In genomic region chr14:76759377-76759776, GRCm38 (mm10) we compare ENCODE assay signal across 22 mouse cellular contexts.
DNase-seq lines count a peak whose midpoint lies in the region; ATAC-seq lines count a peak whose summit lies in the region.
"Had no signal": no experiment of that assay in that cellular context is flagged by ENCODE, and none has a peak within 500 bp of the region (broad histone marks: within the 10 kb centered on the region; RNA-seq: fewer than 3 reads in every experiment).

No protein-coding gene starts in this region.

- H3K4me2 ChIP-seq in forebrain, embryonic 11.5 days (ENCODE audit: low read depth, low read length, severe bottlenecking), result no peak overlapping the region
- no peak overlapping the region for H3K4me2 ChIP-seq in forebrain, embryonic 13.5 days
- no peak overlapping the region for H3K4me2 ChIP-seq in liver, embryonic 11.5 days
- no peak overlapping the region for H3K4me2 ChIP-seq in liver, embryonic 12.5 days
- H3K4me2 ChIP-seq: embryonic facial prominence, embryonic 12.5 days; embryonic facial prominence, embryonic 15.5 days; forebrain, embryonic 12.5 days; heart, embryonic 11.5 days; hindbrain, embryonic 12.5 days; hindbrain, embryonic 15.5 days had no signal

- no peak overlapping the region for H3K9ac ChIP-seq in forebrain, embryonic 11.5 days (ENCODE audit: low read length)
- no peak overlapping the region for H3K9ac ChIP-seq in forebrain, embryonic 13.5 days
- H3K9ac ChIP-seq in liver, embryonic 11.5 days (ENCODE audit: low read depth, low read length), result no peak overlapping the region
- H3K9ac ChIP-seq in liver, embryonic 12.5 days, result no peak overlapping the region
- H3K9ac ChIP-seq: embryonic facial prominence, embryonic 12.5 days; embryonic facial prominence, embryonic 15.5 days; forebrain, embryonic 12.5 days; hindbrain, embryonic 12.5 days; hindbrain, embryonic 15.5 days had no signal

- DNase-seq in forebrain, embryonic 11.5 days (ENCODE audit: low spot score), result peak; percentile 8
- DNase-seq in liver, embryonic 11.5 days (ENCODE audit: low spot score), result no peak
- DNase-seq: adrenal gland, adult 8-10 months; adrenal gland, postnatal 25 days; cerebellum, adult 18-20 months; cerebellum, adult 9-10 months; cerebellum, postnatal 14 days; gastrocnemius, postnatal 10 days; gastrocnemius, postnatal 36 days; heart, adult 11 months had no signal

- no peak for ATAC-seq in forebrain, embryonic 11.5 days (replicated peaks; ENCODE audit: low FRiP score)
- ATAC-seq in forebrain, embryonic 13.5 days, result no peak
- 0 out of 2 replicates have a peak, but pooled peaks have one; percentile 26 for ATAC-seq in liver, embryonic 11.5 days (replicated peaks; ENCODE audit: low FRiP score)
- no peak for ATAC-seq in liver, embryonic 12.5 days
- peak; percentile 60 for ATAC-seq in common myeloid progenitor, adult 5-6 weeks (replicated peaks; ENCODE audit: low read depth, poor library complexity, severe bottlenecking)
- ATAC-seq in cerebellum, adult (ENCODE audit: insufficient number of reproducible peaks, low FRiP score, low TSS enrichment), result no peak
- ATAC-seq: activated CD4-positive, CD25-positive, alpha-beta regulatory T cell, adult 4 months; forebrain, embryonic 16.5 days had no signal

- H3K27ac ChIP-seq in forebrain, embryonic 11.5 days (ENCODE audit: low read depth, low read length), result no peak overlapping the region
- H3K27ac ChIP-seq in forebrain, embryonic 13.5 days, result no peak overlapping the region
- H3K27ac ChIP-seq in liver, embryonic 11.5 days (ENCODE audit: low read depth, low read length), result no peak overlapping the region
- no peak overlapping the region for H3K27ac ChIP-seq in liver, embryonic 12.5 days
- H3K27ac ChIP-seq: embryonic facial prominence, embryonic 12.5 days; embryonic facial prominence, embryonic 15.5 days; forebrain, embryonic 12.5 days; hindbrain, embryonic 12.5 days; hindbrain, embryonic 15.5 days had no signal

- no peaks in the 10 kb centered on the region for H3K36me3 ChIP-seq in forebrain, embryonic 11.5 days (ENCODE audit: control insufficient read depth, insufficient read depth, low read length)
- H3K36me3 ChIP-seq in forebrain, embryonic 13.5 days (ENCODE audit: poor library complexity, severe bottlenecking), result no peaks in the 10 kb centered on the region
- no peaks in the 10 kb centered on the region for H3K36me3 ChIP-seq in liver, embryonic 11.5 days (ENCODE audit: control insufficient read depth, insufficient read depth, low read length)
- no peaks in the 10 kb centered on the region for H3K36me3 ChIP-seq in liver, embryonic 12.5 days
- H3K36me3 ChIP-seq: embryonic facial prominence, embryonic 12.5 days; embryonic facial prominence, embryonic 15.5 days; forebrain, embryonic 12.5 days; hindbrain, embryonic 12.5 days; hindbrain, embryonic 15.5 days had no signal

- no peak overlapping the region for H3K4me3 ChIP-seq in forebrain, embryonic 11.5 days (ENCODE audit: low read depth, low read length)
- H3K4me3 ChIP-seq in forebrain, embryonic 13.5 days, result no peak overlapping the region
- no peak overlapping the region for H3K4me3 ChIP-seq in liver, embryonic 11.5 days (ENCODE audit: low read depth, low read length)
- H3K4me3 ChIP-seq in liver, embryonic 12.5 days, result no peak overlapping the region
- H3K4me3 ChIP-seq: embryonic facial prominence, embryonic 12.5 days; embryonic facial prominence, embryonic 15.5 days; forebrain, embryonic 12.5 days; hindbrain, embryonic 12.5 days; hindbrain, embryonic 15.5 days had no signal

- H3K9me3 ChIP-seq in forebrain, embryonic 11.5 days (ENCODE audit: control insufficient read depth, low read length), result no peaks in the 10 kb centered on the region
- no peaks in the 10 kb centered on the region for H3K9me3 ChIP-seq in forebrain, embryonic 13.5 days (replicated peaks)
- H3K9me3 ChIP-seq in liver, embryonic 11.5 days (ENCODE audit: control insufficient read depth, low read length), result no peaks in the 10 kb centered on the region
- H3K9me3 ChIP-seq in liver, embryonic 12.5 days (replicated peaks), result no peaks in the 10 kb centered on the region
- H3K9me3 ChIP-seq: embryonic facial prominence, embryonic 12.5 days; embryonic facial prominence, embryonic 15.5 days; forebrain, embryonic 12.5 days; hindbrain, embryonic 12.5 days; hindbrain, embryonic 15.5 days had no signal

- peaks cover 4% of the 10 kb centered on the region; the same call in 1 of the 2 replicates for H3K4me1 ChIP-seq in forebrain, embryonic 11.5 days (replicated peaks; ENCODE audit: control insufficient read depth, insufficient read depth, low read length)
- H3K4me1 ChIP-seq in forebrain, embryonic 13.5 days, result peaks cover 16% of the 10 kb centered on the region
- peaks cover 17% of the 10 kb centered on the region for H3K4me1 ChIP-seq in liver, embryonic 11.5 days (replicated peaks; ENCODE audit: control insufficient read depth, insufficient read depth, low read length)
- peaks cover 30% of the 10 kb centered on the region for H3K4me1 ChIP-seq in liver, embryonic 12.5 days

- 91% methylated on average over 4 of the region's 4 CpGs for WGBS in forebrain, embryonic 11.5 days
- WGBS in forebrain, embryonic 13.5 days, result 87% methylated on average over 4 of the region's 4 CpGs
- WGBS in liver, embryonic 11.5 days, result 49% methylated on average over 4 of the region's 4 CpGs
- WGBS in liver, embryonic 12.5 days (ENCODE audit: insufficient replicate concordance), result 27% methylated on average over 4 of the region's 4 CpGs

- no peaks in the 10 kb centered on the region for H3K27me3 ChIP-seq in forebrain, embryonic 11.5 days (ENCODE audit: control insufficient read depth, insufficient read depth, low read length)
- no peaks in the 10 kb centered on the region for H3K27me3 ChIP-seq in forebrain, embryonic 13.5 days
- no peaks in the 10 kb centered on the region for H3K27me3 ChIP-seq in liver, embryonic 11.5 days (replicated peaks; ENCODE audit: control insufficient read depth, insufficient read depth, low read length)
- 0 out of 2 replicates have a peak, but pooled peaks cover 6% of the 10 kb centered on the region for H3K27me3 ChIP-seq in liver, embryonic 12.5 days (replicated peaks)
- H3K27me3 ChIP-seq: embryonic facial prominence, embryonic 12.5 days; embryonic facial prominence, embryonic 15.5 days; forebrain, embryonic 12.5 days; hindbrain, embryonic 15.5 days had no signal

Comparison
In these comparisons a context has a peak if more than half of its experiments do, and no peak if none do; other contexts are left out.
1. ATAC-seq: peak in liver, embryonic 11.5 days (single experiment) and common myeloid progenitor, adult 5-6 weeks (single experiment); none in forebrain, embryonic 11.5 days (single experiment), forebrain, embryonic 13.5 days (single experiment), liver, embryonic 12.5 days (single experiment) and cerebellum, adult (single experiment).